Mouse (Mus musculus): ENCODE measurements around the gene Mycbp. TPM values are rescaled to one million over a fixed set of nuclear protein-coding genes. Genes with fewer than 3 reads are reported as not detected.

The Mycbp gene
- total RNA-seq (2021) = 10 to 100 TPM; 24.6 to 26.3 TPM
- long read RNA-seq, experiment 1, transcript Mycbp-201 (5 exons, 1,685 nt) = major isoform, 34 of 41 reads
- long read RNA-seq, experiment 1, partial matches to known transcripts = 2 of 41 reads
- long read RNA-seq, experiment 1, other reads (novel, unspliced or antisense) = 0 of 41 reads
- long read RNA-seq, experiment 2, transcript Mycbp-201 (5 exons, 1,685 nt) = major isoform, 13 of 15 reads
- long read RNA-seq, experiment 2, partial matches to known transcripts = 0 of 15 reads
- long read RNA-seq, experiment 2, other reads (novel, unspliced or antisense) = 0 of 15 reads

DNA sequence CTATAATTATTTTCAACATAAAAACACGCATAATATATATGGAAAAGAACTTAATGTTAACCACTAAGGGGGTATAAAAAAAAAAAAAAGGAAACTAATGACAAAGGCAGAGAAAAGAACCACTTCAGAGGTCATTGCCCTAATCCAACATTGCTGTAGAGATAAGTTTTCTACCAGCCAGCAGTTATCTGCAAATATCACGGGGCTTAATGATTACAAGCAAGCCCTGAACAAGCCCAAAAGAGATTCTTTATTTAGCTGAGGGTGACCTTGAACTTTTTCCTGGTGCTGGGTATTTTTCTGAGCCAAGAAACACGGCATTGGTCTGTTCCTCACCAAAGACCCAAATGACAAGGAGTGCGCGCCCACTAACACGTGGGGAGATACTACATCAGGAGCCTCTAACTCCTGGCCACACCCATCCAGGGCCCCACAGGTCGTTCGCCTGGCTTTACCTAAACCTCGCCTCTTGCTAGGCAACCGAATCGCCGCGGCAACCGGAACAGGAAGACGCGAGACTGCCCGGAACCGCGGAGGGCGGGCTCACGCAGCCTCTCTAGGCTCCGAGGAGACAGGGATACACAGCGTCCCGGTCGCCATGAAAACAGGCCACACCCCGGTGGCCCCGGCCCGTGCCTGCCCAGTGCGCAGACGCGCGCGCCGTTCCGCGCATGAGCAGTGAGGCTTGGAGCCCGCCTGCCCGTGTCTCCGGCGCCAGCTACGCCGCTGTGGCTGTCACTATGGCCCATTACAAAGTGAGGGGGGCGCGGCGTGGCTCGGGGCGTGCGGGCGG is at the start of gene Mycbp:
Gene Mycbp, plus strand, starts transcription at position 500 of the 793 bp plus-strand sequence.
- DNase-seq = peak; percentile 100

DNA sequence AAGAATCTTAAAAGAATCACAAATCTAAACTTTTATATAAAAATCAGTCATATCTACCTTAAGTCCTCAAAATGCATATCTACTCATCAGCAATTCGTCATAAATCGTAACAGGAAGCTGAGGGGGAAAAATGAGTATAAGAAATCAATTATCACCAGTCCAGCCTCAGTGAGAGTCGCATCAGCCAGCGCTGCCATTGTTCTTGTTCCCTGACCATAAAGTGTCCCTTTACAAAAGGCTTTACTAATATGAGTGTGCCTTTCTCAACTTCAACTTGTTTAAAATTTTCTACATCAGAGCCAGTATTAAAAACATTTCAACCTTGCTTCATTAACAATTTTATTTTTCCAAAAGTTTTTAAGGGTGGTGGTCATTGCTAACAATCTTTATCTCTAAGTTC is 47.7 kb upstream of the Mycbp start:
- DNase-seq = no peak

DNA sequence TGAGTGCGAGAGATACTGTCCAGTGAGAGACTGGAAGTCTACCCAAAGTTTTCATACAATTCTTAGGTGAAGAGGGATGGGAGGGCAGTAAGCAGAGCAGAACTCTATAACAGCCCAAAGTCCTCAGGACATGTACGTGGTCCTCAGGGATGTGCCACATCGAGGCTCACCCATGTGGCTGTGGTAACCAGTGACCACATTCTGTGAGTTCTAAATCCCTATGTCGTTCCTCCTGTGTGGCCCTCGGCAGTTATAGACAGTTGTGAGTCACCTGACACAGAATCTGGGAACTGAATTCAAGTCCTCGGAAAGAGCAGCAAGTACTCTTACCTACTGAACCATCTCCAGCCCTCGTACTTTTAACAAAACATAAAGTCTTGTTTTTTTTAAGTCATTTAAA is 46.5 kb upstream of the Mycbp start:
- DNase-seq = no peak

DNA sequence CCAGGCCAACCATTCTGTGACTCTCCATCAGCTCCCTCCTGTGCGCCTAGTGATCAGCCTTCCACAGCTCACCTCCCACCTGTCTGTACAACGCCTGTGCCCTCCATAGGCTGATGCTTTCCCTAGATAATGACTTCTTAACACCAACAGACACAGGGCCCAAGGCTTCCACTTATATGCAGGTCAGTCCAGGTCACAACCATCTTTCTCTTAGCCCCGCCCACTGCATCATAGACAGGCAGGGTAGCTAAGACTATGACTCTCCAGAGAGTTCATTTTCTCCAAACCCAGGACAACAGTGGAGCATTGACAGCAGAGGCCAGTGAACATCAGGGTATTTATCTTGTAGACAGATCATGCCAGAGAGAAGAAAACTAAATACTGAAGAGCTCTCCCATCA is 45.3 kb upstream of the Mycbp start, which contains the start of gene 4933427I04Rik:
Gene 4933427I04Rik, plus strand, starts transcription at position 301 of the 400 bp plus-strand sequence.
- no peak for DNase-seq

DNA sequence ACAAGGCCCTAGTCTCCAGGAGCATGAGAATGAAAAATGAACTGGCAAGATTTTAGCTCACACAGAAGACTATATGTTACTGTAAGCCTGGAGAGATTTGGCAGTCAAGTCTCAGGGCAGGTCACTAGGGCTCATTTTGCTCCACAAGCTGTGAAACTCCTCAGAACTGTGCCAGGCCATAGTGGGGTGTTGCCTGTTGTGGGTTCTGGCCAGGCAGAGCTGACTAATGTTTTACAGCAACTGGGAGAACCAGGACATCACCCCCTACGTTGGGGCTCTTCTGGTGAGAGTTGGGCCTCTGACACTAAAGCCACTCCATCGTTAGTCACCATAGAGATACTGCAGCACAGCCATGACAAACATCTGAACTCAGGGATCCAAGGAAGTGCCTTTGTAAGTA is 44.8 kb upstream of the Mycbp start:
- DNase-seq = no peak

DNA sequence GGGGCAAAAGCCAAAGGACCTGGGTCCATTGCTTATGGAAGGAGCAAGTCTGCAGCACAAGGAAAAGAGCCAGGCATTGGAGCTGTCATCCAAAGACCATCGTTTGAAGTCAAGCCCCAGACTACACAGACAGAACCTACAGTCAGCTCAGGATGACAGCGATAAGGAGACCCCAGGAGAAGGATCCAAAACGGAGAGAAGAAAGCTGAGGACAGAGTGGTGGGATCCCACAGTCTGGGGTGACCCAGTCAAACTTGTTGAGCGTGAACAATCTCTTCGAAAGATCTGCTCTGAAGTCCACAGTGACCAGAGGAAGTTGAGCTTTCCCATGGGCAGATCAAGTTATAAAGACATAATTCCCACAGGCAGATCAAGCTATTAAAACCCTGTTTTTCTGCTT is 44.0 kb upstream of the Mycbp start:
- no peak for DNase-seq

DNA sequence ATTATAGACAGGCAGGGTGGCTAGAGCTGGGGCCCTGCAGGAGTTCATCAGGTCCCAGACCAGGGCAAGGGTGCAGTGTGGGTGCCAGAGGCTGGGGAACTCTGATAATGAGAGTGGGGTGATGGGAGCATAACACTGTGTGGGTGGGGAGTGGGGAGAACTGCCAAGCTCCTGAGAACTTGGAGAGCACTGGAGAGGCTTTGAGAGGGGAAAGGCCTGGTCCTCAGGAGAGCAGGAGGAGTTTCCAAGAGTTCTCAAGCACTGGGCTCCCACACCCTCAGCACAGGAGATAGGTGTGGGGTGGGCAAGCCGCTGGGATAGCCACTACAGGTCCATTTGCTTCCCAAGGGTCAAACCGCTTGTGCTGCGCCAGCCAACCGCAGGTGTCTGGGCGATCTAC is 10.9 kb upstream of the Mycbp start:
- no peak for DNase-seq

DNA sequence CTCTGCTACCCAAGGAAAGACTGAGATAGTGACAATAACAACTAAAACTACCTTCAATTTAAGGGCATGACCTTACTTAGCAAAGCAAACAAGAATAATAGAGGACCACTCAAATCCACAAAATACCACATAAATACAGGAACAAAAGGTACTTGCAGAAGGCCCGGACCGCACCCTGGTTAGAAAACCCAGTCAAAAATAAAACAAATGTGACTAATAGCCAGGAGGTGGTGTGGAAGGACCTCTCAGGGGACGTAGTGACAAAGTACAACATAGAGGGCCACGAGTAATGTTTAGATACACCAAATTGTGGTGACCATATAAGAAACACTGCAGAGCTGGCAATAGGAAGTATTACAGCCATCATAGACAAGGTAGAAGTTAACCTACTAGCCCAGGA is 10.3 kb upstream of the Mycbp start:
- DNase-seq = no peak

DNA sequence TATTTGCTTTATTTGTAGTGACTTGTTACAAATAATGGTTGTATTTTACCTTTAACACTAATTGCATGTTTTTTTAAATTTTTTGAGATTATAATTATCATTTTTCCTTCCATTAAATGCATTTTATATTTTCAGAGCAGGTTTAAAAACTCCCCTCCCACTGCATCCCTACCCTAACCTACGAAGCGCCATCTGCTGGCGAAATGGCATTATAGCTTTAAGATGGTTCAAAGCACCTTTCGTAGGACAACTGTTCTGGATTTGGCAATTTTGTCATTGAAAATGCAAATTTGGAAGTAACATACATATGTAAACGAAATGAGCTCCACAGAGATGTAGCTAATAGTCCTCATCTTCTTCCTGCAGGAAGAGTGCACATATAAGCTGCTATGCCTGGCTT is 5.9 kb upstream of the Mycbp start:
- peak; percentile 9 to 73 for DNase-seq

DNA sequence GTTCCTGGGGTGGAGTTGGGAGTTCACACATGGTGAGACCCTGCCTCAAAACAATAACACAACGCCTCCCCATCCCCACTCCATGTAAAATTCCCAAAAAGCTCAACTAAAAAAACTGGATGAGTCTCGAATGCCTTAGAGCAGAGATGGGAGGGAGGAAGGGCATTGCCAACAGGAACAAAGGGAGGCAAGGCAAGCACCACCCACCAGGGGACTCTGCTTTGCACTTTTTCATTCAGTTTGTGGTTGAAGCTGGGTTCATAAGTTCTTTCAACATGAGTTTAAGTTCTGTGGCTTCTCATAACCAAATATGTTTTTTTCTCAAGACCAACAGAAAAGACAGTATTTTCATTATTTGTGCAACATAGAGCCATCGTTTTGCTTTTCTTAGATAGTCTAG is 1.2 kb upstream of the Mycbp start:
- no peak for DNase-seq

DNA sequence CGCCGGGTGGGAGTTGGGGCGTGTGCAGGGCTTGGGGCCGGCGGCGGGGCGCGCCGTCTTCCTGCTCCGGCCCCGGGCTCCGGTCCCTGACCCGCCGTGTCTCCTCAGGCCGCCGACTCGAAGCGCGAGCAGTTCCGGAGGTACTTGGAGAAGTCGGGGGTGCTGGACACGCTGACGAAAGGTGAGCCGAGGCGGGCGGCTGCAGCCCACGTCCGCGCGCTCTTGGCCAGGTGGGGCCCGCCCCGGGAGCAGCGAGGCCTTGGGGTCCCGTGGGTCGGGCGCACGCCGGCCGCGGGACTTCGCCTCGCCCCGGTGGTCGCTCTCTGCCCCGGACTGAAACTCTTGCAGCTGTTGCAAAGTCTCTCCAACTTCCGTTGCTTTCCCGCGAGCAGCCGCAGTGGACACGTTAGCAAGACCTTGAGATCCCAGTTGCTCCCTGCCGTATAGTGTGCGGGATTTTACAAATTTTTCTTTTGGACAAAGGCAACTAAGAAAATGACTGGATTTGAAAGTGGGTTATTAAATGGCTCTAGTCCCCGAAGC is 565 bp downstream of the Mycbp start:
- DNase-seq = no peak

DNA sequence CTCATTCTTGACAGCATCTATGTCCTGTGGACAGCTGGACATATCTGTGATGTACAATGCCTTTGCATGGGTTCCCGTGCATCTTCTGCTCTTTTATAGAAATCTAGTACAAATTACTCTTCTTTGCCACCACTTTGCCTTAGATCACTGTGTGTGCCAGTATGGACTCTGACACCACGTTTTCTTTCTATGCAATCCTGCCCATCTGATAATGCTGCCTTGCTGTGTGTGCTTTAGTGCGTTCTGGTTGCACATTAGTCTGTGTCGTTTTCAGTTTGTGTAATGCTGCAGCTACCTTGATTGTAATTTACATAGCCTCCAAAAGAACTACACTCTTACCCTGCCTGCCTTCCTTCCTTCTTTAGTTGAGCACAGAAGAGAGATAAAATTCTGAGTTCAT is 6.9 kb downstream of the Mycbp start:
- DNase-seq = no peak

DNA sequence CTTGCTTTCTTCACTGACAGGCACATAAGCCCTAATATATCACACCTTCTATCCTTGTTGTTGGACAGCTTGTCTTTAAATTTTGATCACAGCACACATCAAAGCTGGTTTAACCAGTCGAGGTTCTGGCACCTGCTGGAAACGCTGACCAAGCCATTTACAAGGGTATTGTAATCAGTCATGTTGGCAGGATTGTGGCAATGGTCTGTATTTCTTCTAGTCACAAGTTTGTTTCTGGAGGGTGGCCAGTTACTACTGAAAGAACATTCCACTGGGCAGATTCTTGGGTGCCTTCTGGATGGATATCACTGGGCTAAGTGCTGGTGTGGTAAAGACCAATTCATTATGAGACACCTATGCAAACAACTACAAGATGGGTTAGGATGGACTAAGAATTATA is 7.8 kb downstream of the Mycbp start:
- peak; percentile 57 to 60 for DNase-seq

DNA sequence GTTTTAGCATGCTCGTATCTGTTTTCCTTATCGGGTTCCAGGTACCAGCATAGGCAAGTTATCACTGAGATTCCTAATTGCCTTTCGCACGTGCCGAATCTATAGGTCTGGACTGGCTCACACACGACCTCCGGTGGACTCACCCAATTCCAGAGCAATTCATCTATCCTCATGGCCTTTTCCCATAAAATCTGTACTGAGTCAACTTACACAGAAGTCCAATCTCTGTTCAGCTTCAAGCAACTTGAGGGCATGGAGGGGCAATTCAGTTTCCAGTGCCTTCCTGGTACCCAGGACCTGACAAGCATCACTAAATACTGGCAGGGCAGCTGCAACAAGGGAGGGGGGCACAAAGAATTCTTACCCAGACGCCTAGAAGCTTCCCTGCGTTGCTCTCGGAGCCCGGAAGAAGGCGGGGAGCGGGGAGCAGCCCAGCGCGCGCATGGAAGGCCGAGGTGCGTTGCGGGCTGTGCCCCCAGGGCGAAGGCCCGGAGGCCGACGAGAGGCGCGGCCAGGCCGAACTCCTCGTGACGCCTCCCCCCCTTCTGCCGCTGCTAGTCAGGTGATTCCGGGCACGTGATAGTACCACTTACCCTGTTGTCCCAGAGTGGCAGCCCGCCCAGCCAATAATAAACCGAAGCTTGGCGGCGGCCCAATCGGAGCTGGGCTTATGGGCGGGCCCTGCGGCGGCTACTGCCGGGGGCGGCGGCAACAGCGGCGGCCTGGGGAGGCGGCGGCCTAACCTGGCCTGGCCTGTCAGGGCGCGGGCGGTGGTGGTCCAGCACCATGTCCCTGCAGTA is 12.3 kb downstream of the Mycbp start, which contains the start of gene Rragc:
Gene Rragc, plus strand, starts transcription at position 699 of the 800 bp plus-strand sequence.
- DNase-seq = peak; percentile 100

DNA sequence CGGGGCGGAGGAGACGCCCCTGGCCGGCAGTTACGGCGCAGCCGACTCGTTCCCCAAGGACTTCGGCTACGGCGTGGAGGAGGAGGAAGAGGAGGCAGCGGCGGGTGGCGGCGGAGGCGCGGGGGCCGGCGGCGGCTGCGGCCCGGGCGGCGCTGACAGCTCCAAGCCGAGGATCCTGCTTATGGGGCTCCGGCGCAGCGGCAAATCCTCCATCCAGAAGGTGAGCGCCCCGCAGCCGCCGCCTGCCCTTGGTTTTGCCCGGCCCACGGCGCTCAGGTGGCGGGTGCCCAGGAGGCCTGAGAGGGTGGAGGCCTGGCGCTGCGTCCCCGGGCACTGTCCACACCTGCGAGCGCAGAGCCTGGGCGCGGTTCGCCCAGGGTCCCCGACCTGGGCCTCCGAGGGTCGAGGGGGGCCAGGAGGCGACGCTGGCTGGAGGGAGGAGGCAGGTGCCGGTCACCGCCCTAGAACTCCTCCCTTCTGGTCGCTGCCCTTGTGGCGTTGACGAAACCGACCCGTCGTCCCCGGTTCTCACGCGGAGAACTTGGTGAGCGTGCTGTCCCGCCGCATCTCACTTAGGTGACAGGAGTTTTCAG is 13.0 kb downstream of the Mycbp start, which contains the start of gene 4930535I16Rik:
Gene 4930535I16Rik, minus strand, starts transcription at position 475 of the 593 bp plus-strand sequence.
- peak in 1 of 2 experiments; percentile 26 for DNase-seq

DNA sequence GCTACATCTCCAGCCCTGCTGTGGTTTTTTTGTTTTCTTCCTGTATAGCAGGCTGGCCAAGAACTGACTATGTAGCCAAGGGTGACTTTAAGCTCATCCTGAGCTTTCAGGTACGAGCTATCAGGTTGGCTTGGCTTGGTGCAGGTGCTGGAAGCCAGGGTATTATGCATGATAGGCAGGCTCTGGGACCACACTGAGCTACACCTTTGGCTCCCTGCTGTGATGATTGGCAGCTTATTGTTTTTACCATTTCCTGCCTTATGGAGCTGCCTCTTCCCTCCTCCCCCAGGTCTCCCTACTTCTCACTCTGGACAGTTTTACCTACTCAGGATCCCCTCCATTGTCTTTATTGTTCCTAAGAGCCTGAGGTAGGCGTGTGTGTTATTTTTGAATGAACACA is 14.2 kb downstream of the Mycbp start:
- DNase-seq = no peak

DNA sequence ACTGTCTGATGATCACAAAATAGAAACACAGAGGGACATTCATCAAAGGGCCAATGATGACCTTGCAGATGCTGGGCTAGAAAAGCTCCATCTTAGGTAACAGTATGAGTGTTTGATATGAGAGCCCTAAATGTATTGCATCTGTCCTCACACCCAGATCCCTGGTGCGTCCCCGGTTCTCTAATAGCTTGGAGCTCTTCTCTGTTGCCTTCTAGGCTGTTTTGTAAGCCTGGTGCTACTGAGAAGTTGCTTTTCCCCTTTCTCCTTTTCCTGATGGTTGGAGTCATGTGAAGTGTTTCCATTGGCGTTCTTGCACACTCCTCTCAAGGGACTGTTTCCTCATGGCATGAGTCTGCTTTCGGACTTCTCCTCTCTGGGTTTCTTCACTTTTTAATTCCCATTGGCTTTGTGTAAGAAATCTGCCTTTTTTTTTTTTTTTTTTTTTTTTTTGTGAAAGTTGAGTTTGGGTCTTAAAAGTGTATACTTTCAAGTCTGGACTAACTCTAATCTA is 16.5 kb downstream of the Mycbp start:
- DNase-seq = peak in 1 of 2 experiments; percentile 25

DNA sequence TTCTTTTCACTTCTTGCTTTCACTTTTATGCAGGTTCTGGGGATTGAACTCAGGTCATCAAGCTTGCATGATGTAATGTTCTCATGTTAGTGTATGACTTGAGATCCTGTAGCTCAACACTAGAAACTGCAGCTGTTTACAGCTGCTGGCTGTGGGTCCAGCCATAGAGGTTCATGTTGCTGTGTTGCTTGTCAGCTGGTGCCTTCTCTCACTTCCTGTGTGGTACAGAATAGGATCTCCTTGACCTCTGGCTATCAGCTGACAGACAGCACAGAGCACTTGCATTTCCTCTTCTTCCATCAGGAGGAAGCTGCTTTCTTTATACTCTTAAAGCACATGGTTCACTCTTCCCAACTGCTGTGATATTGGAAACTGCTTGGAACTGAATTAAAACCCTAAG is 23.3 kb downstream of the Mycbp start:
- DNase-seq = peak in 1 of 2 experiments; percentile 57

DNA sequence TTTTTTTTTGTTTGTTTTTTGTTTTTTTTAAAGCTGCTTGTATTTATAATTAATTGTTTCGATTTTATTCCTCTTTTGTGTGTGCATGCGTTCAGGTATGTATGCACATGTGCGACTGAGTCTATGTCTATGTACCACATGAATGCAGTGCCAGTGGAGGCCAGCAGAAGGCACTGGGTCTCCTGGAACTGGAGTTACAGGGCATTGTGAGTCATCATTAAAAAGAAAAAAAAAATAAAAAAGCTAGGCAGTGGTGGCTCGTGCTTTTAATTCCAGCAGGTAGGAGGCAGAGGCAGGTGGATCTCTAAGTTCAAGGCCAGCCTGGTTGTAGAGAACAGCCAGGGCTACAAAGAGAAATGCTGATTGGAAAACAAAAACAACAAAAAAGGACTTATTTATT is 25.4 kb downstream of the Mycbp start:
- no peak for DNase-seq

DNA sequence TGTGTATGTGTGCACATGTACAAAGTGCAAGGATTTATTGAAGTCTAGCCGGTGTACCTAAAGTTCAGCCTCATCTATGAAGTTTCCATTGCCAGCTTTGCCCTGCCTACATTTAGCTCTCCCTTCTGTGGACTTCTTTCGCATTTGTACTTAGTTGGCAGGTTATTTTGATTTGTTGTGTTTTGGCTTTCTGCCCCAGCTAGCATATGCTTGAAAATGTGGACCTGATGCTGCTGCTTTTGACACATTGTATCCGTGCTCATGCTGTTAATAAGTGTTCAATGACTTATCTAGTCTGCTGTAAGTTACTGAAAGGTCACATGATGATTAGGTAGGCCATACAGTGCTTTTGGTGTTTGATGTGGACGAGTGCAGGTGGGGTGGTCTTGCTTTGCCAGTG is 29.7 kb downstream of the Mycbp start:
- DNase-seq = no peak

DNA sequence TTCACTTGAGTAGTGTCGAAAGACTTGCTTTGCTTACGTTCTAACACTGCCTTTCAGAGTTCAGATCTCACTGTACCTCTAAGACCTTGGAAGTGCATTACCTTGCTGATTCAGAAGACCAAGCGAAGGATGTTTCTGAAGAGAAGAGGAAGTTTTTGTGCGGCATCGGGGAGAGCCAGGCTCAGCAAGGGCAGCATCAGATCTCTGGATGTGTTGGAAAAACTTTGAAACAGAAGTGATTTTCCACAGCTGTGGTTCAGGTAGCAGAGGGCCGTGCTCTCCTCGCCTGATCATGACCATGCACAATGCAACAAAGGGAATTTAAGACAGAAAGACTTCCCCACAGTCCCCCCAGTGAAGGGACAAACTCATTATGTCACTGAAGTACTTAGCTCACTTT is 31.4 kb downstream of the Mycbp start:
- DNase-seq = no peak

DNA sequence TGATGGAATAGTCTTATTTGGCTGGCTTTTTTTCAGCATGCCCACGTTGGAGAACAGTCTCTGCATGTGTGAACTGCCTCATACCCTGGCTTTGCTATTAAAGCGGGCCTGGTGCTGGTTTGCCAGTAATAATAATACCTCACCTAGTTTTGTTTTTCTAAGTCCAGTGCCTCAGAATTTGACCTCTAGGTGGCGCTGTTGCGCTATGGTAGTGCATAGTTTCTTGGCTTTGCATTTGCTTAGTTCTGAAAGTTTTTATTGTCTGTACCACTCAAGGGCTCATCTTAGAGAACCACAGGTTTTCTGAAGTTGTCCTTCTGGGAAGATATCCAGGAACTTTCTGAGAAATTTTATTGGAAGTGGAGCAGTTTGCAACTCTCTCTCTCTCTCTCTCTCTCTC is 35.2 kb downstream of the Mycbp start:
- peak; percentile 50 to 87 for DNase-seq
